Mouse (Mus musculus) small intestine, adult 2 months (tissue): ENCODE data around the gene Ankrd60. TPM values are rescaled to one million over a fixed set of nuclear protein-coding genes. Genes with fewer than 3 reads are reported as not detected.

Experiments
- H3K27ac ChIP-seq: fragments of 200-500 bp; 2 replicates; pipeline ENCODE4 v1.5.1; 2012; ENCODE audit warnings: low read depth, low read length, control low read depth, inconsistent platforms; ENCODE audit not compliant: insufficient read depth
- H3K27me3 ChIP-seq: fragments of 200-500 bp; 2 replicates; pipeline ENCODE4 v1.6.1; 2012; ENCODE audit warnings: mild to moderate bottlenecking, moderate library complexity, low read length, inconsistent platforms; ENCODE audit not compliant: control insufficient read depth, insufficient read depth
- H3K36me3 ChIP-seq: fragments of 200-500 bp; 2 replicates; pipeline ENCODE4 v1.6.1; 2012; ENCODE audit warnings: mild to moderate bottlenecking, low read length, control low read depth, inconsistent platforms; ENCODE audit not compliant: control insufficient read depth, insufficient read depth
- H3K4me1 ChIP-seq: fragments of 200-500 bp; 2 replicates; pipeline ENCODE4 v1.6.1; 2012; ENCODE audit warnings: low read length, inconsistent platforms, mixed read lengths; ENCODE audit not compliant: control insufficient read depth, insufficient read depth, insufficient read length
- H3K4me3 ChIP-seq: fragments of 200-500 bp; 2 replicates; pipeline ENCODE4 v1.5.1; 2012; ENCODE audit warnings: low read depth, mild to moderate bottlenecking, control low read depth, inconsistent platforms, low read length, moderate library complexity
- CTCF ChIP-seq: fragments of 200-500 bp; IDR thresholded peaks from 2 replicates; pipeline ENCODE4 v1.5.1; 2012; ENCODE audit warnings: low read depth, mild to moderate bottlenecking, control low read depth, inconsistent platforms, low read length, moderate library complexity, mixed read lengths; ENCODE audit not compliant: insufficient replicate concordance, insufficient read length; ENCODE audit errors: extremely low read depth
- POLR2A ChIP-seq: fragments of 200-500 bp; IDR thresholded peaks from 2 replicates; pipeline ENCODE4 v1.6.1; 2012; ENCODE audit warnings: low read depth, mild to moderate bottlenecking, control low read depth, inconsistent platforms, low read length, moderate library complexity
- WGBS: fragments of 180-500 bp; shearing (Covaris S2); methylation state at CpG from one replicate; pipeline ENCODE4 v1.1.7; 2018; 5-methylcytosine and 5-hydroxymethylcytosine counted together
- polyA plus RNA-seq: library from polyadenylated mRNA; depleted of rRNA; stranded (reverse); fragments of >200 nt; gene quantifications from 2 replicates; pipeline ENCODE4 v1.2.3, GENCODE M21; 2012

Ankrd60 gene
- polyA plus RNA-seq, 1 experiment = not detected

GRCm38 (mm10) chr2:173541748-173542147 lies 36.4 kb downstream of the Ankrd60 start:
- Histone ChIP-seq H3K27me3 (no peaks in the 10 kb centered on the region), H3K36me3 (no peaks in the 10 kb centered on the region), H3K27ac (no peak overlapping the region), H3K4me1 (no peaks in the 10 kb centered on the region), H3K4me3 (no peak overlapping the region)
- TF ChIP-seq CTCF (no peak), POLR2A (no peak)
- WGBS = 71% methylated on average over 4 of the region's 4 CpGs

GRCm38 (mm10) chr2:173539781-173540180 lies 38.4 kb downstream of the Ankrd60 start:
- no peaks in the 10 kb centered on the region for H3K27me3 ChIP-seq
- H3K27ac ChIP-seq = no peak overlapping the region
- no peak for TF ChIP-seq POLR2A
- no peak for TF ChIP-seq CTCF
- H3K4me1 ChIP-seq = peaks cover 13% of the 10 kb centered on the region
- no peaks in the 10 kb centered on the region for H3K36me3 ChIP-seq
- H3K4me3 ChIP-seq = no peak overlapping the region
- WGBS = 76% methylated on average over 15 of the region's 15 CpGs

- H3K4me1 ChIP-seq = peaks cover 20% of the 10 kb centered on the region
- peak overlapping the region; percentile 27 for H3K4me3 ChIP-seq
- no peaks in the 10 kb centered on the region for H3K36me3 ChIP-seq
- no peaks in the 10 kb centered on the region for H3K27me3 ChIP-seq
- TF ChIP-seq CTCF = no peak
- TF ChIP-seq POLR2A = 0 out of 2 replicates have a peak, but pooled peaks have one; percentile 22
- peak overlapping the region; percentile 70; the same call in 1 of the 2 replicates for H3K27ac ChIP-seq
- 57% methylated on average over 9 of the region's 9 CpGs for WGBS
Measured at GRCm38 (mm10) chr2:173535886-173536285, 42.3 kb downstream of the Ankrd60 start.

GRCm38 (mm10) chr2:173535390-173535789 lies 42.8 kb downstream of the Ankrd60 start:
- H3K36me3 ChIP-seq = no peaks in the 10 kb centered on the region
- WGBS = 59% methylated on average over 18 of the region's 18 CpGs
- peak overlapping the region; percentile 70 for H3K27ac ChIP-seq
- H3K27me3 ChIP-seq = no peaks in the 10 kb centered on the region
- peak overlapping the region; percentile 27 for H3K4me3 ChIP-seq
- no peak for TF ChIP-seq POLR2A
- no peak for TF ChIP-seq CTCF
- peaks cover 20% of the 10 kb centered on the region for H3K4me1 ChIP-seq

GRCm38 (mm10) chr2:173534581-173534980 lies 43.6 kb downstream of the Ankrd60 start:
- 16% methylated on average over 7 of the region's 7 CpGs for WGBS

GRCm38 (mm10) chr2:173532711-173533462 lies 45.3 kb downstream of the Ankrd60 start:
- H3K36me3 ChIP-seq = no peaks in the 10 kb centered on the region
- 73% methylated on average over 15 of the region's 15 CpGs for WGBS
- TF ChIP-seq POLR2A (no peak), CTCF (no peak)
- peaks cover 20% of the 10 kb centered on the region for H3K4me1 ChIP-seq
- no peak overlapping the region for H3K27ac ChIP-seq
- no peak overlapping the region for H3K4me3 ChIP-seq
- no peaks in the 10 kb centered on the region for H3K27me3 ChIP-seq

More at GRCm38 (mm10) chr2:173534581-173534980, 43.6 kb downstream of the Ankrd60 start:
- peaks cover 20% of the 10 kb centered on the region for H3K4me1 ChIP-seq
- peak overlapping the region; percentile 70 for H3K27ac ChIP-seq
- no peak overlapping the region for H3K4me3 ChIP-seq
- TF ChIP-seq CTCF (no peak), POLR2A (no peak)
- no peaks in the 10 kb centered on the region for H3K36me3 ChIP-seq
- no peaks in the 10 kb centered on the region for H3K27me3 ChIP-seq

GRCm38 (mm10) chr2:173528493-173528892 lies 49.7 kb downstream of the Ankrd60 start:
- Histone ChIP-seq H3K27ac (no peak overlapping the region), H3K36me3 (no peaks in the 10 kb centered on the region), H3K4me1 (no peaks in the 10 kb centered on the region), H3K27me3 (no peaks in the 10 kb centered on the region), H3K4me3 (no peak overlapping the region)
- 80% methylated on average over 3 of the region's 3 CpGs for WGBS
- no peak for TF ChIP-seq CTCF
- no peak for TF ChIP-seq POLR2A
